Mouse (Mus musculus) cerebellum, adult 2 months (tissue): ENCODE measurements at regions not wholly inside any gene's neighbourhood (a gene's known extent, or its start where the extent isn't known, plus 50 kb on each side); places are given as distances from the start of the nearest gene placed in this dataset.

Experiments used
- CTCF ChIP-seq: fragments of 200-500 bp; IDR thresholded peaks from 2 replicates; pipeline ENCODE4 v1.5.1; 2011; ENCODE audit warnings: low read depth, mild to moderate bottlenecking, control low read depth, low read length, moderate library complexity, borderline replicate concordance; ENCODE audit not compliant: insufficient read depth
- POLR2A ChIP-seq: fragments of 200-500 bp; IDR thresholded peaks from 2 replicates; pipeline ENCODE4 v1.6.1; 2011; ENCODE audit warnings: low read length, control low read depth, borderline replicate concordance; ENCODE audit not compliant: insufficient read depth

DNA sequence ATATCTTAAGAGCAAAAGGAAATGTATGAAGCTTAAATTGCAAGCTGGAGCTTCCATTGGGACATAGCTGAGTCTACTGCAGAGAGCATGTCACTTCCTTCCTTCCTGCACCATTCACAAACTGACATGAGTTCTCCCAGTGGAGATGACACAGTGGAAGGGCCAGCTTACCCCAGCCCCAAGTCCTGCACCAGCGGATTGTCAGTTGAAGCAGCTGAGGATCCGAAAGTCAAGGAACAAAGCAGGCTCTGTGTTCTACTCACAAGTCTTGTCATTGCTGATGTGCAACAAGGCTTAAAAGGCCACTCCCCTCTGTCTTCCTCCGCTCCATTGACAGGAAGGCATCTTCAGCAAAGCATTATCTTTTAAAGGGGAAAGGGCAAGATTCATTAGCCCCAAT is 249.4 kb upstream of the Thbs1 start:
- no peak for TF ChIP-seq POLR2A
- no peak for TF ChIP-seq CTCF
